Mouse (Mus musculus): ENCODE measurements at regions not wholly inside any gene's neighbourhood (a gene's known extent, or its start where the extent isn't known, plus 50 kb on each side); places are given as distances from the start of the nearest gene placed in this dataset.

- DNase-seq: no peak
These were observed 64.1 kb upstream of the Klf12 start for GRCm38 (mm10) chr14:100348336-100349164.

- DNase-seq: no peak
These were observed 52.4 kb upstream of the Klf12 start for GRCm38 (mm10) chr14:100336926-100337325.

Measured in kidney, postnatal 10 days (tissue).